Mouse (Mus musculus) ES-Bruce4 (cell line): ENCODE measurements around the gene Sept12. TPM values are rescaled to one million over a fixed set of nuclear protein-coding genes. Genes with fewer than 3 reads are reported as not detected.
A peak's percentile ranks its signal among the peaks of the same experiment; 100 is the strongest.

Source experiments
- H3K27ac ChIP-seq: 2 replicates; pipeline ENCODE4 v1.5.1; 2012; ENCODE audit warnings: low read length, inconsistent platforms; ENCODE audit not compliant: insufficient read depth
- H3K27me3 ChIP-seq: 2 replicates; pipeline ENCODE4 v1.6.1; 2012; ENCODE audit warnings: mild to moderate bottlenecking, low read length, inconsistent platforms; ENCODE audit not compliant: control insufficient read depth, poor library complexity, insufficient read depth, severe bottlenecking
- H3K36me3 ChIP-seq: 2 replicates; pipeline ENCODE4 v1.6.1; 2012; ENCODE audit warnings: inconsistent platforms, mild to moderate bottlenecking, low read length, moderate library complexity; ENCODE audit not compliant: control insufficient read depth, poor library complexity, insufficient read depth, severe bottlenecking
- H3K4me1 ChIP-seq: one replicate; pipeline ENCODE4 v1.8.1; 2011; ENCODE audit warnings: low read length; ENCODE audit not compliant: control insufficient read depth, insufficient read depth
- H3K4me3 ChIP-seq: 2 replicates; pipeline ENCODE4 v1.5.1; 2011; ENCODE audit warnings: low read depth, mild to moderate bottlenecking, low read length
- H3K9ac ChIP-seq: 2 replicates; pipeline ENCODE4 v1.6.1; 2012; ENCODE audit warnings: low read depth, mild to moderate bottlenecking, inconsistent platforms; ENCODE audit not compliant: poor library complexity, severe bottlenecking
- H3K9me3 ChIP-seq: replicated peaks from 2 replicates; pipeline ENCODE4 v1.6.1; 2012; ENCODE audit warnings: mild to moderate bottlenecking, low read length, inconsistent platforms; ENCODE audit not compliant: control insufficient read depth, poor library complexity, insufficient read depth, severe bottlenecking
- CTCF ChIP-seq: IDR thresholded peaks from one replicate; pipeline ENCODE4 v1.8.1; 2011; ENCODE audit warnings: low read depth, low read length
- EP300 ChIP-seq: IDR thresholded peaks from 2 replicates; pipeline ENCODE4 v1.6.1; 2011; ENCODE audit warnings: low read depth, low read length; ENCODE audit not compliant: insufficient read depth
- POLR2A ChIP-seq: IDR thresholded peaks from one replicate; pipeline ENCODE4 v1.8.1; 2011; ENCODE audit warnings: low read length; ENCODE audit not compliant: insufficient read depth
- polyA plus RNA-seq: library from polyadenylated mRNA; stranded (reverse); fragments of >200 nt; gene quantifications from 2 replicates; pipeline ENCODE4 v1.2.4, GENCODE M21; 2011; ENCODE audit warnings: low read depth; ENCODE audit not compliant: missing spikeins, insufficient read depth, insufficient read length

Sept12 gene
- polyA plus RNA-seq, 1 experiment: not detected

- Histone ChIP-seq H3K27ac (no peak overlapping the region), H3K9ac (no peak overlapping the region), H3K27me3 (no peaks in the 10 kb centered on the region), H3K4me1 (no peaks in the 10 kb centered on the region), H3K36me3 (no peaks in the 10 kb centered on the region), H3K4me3 (no peak overlapping the region), H3K9me3 (no peaks in the 10 kb centered on the region)
- TF ChIP-seq CTCF (no peak), EP300 (no peak), POLR2A (no peak)
Measured at GRCm38 (mm10) chr16:4984717-4985116, 12.9 kb downstream of the Sept12 start.

DNA sequence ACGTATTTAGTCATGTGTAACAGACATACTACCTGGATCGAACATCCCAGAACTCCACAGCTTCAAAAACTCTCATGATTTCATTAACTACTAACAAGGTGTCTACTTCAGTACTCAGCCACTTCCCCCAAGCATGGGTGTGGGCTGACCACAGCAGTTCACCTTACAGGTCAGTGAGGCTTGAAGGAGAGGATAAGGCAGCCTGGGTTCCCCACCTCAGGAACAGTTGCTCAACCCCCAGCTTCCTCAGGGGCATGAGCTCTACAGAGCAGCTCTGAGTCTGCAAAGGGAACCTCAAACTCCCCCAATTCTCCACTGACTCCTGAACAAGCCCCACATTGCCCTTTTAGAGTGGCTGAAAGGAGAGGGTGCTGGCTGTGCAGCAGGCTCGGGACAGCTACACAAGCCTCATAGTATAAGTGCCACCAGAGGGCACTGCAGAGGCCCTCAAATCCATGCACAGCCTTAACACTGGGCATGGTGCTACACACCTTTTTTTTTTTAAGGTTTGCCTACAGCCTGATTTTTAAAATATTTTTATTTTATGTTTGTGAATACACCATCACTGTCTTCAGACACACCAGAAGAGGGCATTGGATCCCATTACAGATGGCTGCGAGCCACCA lies 17.8 kb downstream of the Sept12 start:
- Histone ChIP-seq H3K4me1 (no peaks in the 10 kb centered on the region), H3K27ac (no peak overlapping the region), H3K27me3 (no peaks in the 10 kb centered on the region), H3K4me3 (no peak overlapping the region), H3K9me3 (no peaks in the 10 kb centered on the region), H3K36me3 (no peaks in the 10 kb centered on the region), H3K9ac (no peak overlapping the region)
- TF ChIP-seq EP300: no peak
- no peak for TF ChIP-seq POLR2A
- TF ChIP-seq CTCF: peak; percentile 64

- Histone ChIP-seq H3K36me3 (no peaks in the 10 kb centered on the region), H3K9ac (no peak overlapping the region), H3K4me1 (no peaks in the 10 kb centered on the region), H3K9me3 (no peaks in the 10 kb centered on the region), H3K27me3 (no peaks in the 10 kb centered on the region), H3K4me3 (no peak overlapping the region), H3K27ac (no peak overlapping the region)
- TF ChIP-seq CTCF: no peak
Measured at GRCm38 (mm10) chr16:4978275-4979051, 19.2 kb downstream of the Sept12 start.

GRCm38 (mm10) chr16:4976180-4976579 lies 21.5 kb downstream of the Sept12 start:
- no peaks in the 10 kb centered on the region for H3K4me1 ChIP-seq
- H3K9me3 ChIP-seq: no peaks in the 10 kb centered on the region
- no peak overlapping the region for H3K4me3 ChIP-seq
- TF ChIP-seq CTCF: no peak
- TF ChIP-seq POLR2A: no peak
- TF ChIP-seq EP300: no peak
- H3K27me3 ChIP-seq: no peaks in the 10 kb centered on the region
- H3K27ac ChIP-seq: no peak overlapping the region
- no peaks in the 10 kb centered on the region for H3K36me3 ChIP-seq
- H3K9ac ChIP-seq: no peak overlapping the region

DNA sequence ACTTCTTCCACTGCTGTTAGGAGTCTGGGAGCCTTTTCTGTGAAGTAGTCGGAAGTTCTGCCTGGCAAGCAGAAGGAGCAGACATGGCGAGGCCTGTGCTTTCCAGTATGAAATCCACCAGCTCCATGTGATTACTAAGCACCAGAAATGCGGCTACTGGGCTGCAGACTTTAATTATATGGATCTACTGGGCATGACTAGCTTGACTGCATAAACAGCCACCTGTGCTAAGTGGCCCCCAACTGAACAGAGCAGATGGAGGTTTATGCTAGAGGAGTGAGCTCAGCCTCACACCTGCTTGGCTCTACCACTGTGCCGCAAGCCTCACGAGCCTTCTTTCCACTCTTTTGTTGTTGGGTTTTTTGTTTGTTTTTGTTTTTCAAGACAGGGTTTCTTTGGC lies 23.1 kb downstream of the Sept12 start:
- TF ChIP-seq CTCF: no peak
- TF ChIP-seq POLR2A: no peak
- no peak for TF ChIP-seq EP300
- H3K9ac ChIP-seq: no peak overlapping the region
- H3K9me3 ChIP-seq: no peaks in the 10 kb centered on the region
- H3K4me1 ChIP-seq: no peaks in the 10 kb centered on the region
- no peak overlapping the region for H3K4me3 ChIP-seq
- no peaks in the 10 kb centered on the region for H3K36me3 ChIP-seq
- no peaks in the 10 kb centered on the region for H3K27me3 ChIP-seq
- no peak overlapping the region for H3K27ac ChIP-seq

DNA sequence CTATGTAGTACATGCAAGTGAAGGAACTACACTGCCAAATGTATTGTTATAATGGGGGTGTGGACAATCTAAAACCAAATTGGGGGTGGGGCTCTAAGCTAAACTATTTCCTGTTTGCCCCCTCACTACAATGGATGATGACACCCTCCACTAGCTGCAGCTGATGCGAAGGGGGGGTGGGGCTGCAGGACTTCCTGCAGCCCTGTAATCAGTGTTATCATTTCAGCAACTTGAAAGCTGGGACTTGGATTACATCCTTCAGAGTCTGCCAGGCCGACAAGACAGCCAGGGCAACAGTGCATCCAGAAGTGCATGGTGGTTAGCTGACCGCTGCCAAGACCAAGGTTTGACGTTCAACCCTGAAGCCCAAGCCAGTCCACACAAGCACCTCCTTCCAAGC lies 26.0 kb downstream of the Sept12 start:
- Histone ChIP-seq H3K27ac (no peak overlapping the region), H3K4me3 (no peak overlapping the region), H3K36me3 (no peaks in the 10 kb centered on the region), H3K4me1 (no peaks in the 10 kb centered on the region), H3K9ac (no peak overlapping the region), H3K9me3 (no peaks in the 10 kb centered on the region), H3K27me3 (no peaks in the 10 kb centered on the region)
- TF ChIP-seq EP300: no peak
- TF ChIP-seq POLR2A: no peak
- no peak for TF ChIP-seq CTCF
